In the genomic region with DNA sequence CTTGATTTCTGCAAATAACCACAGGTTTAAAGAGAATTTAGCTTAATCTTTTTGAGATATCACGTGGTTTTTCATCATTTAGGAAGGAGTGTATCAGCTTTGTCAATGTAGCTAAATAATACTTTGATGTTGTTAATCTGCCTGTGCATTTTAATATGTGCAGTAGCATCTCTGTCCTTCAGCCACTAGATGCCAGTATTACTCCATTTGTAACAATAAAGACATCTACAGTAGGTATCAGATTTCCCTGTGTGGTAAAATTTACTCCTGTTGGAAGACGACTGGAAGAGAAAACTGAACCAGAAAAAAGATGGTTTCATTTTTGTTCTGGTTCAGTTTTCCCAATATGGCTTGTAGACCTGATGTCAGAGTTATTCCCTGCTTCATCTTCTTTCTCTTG, we compare ENCODE assay signal across 12 mouse cellular contexts. TPM values are rescaled to one million over a fixed set of nuclear protein-coding genes. Genes with fewer than 3 reads are reported as not detected.
DNase-seq lines count a peak whose midpoint lies in the region; ATAC-seq lines count a peak whose summit lies in the region.
"Had no signal": no experiment of that assay in that cellular context is flagged by ENCODE, and none has a peak within 500 bp of the region (broad histone marks: within the 10 kb centered on the region; RNA-seq: fewer than 3 reads in every experiment).

No protein-coding gene starts in this region.

- ATAC-seq in frontal cortex, adult (ENCODE audit: low TSS enrichment), result peak; percentile 90
- 0 out of 2 replicates have a peak, but pooled peaks have one; percentile 48 for ATAC-seq in neural tube, embryonic 12.5 days (ENCODE audit: low FRiP score, low read depth)
- peak; percentile 64 for ATAC-seq in megakaryocyte progenitor cell, adult 5-6 weeks (replicated peaks; ENCODE audit: poor library complexity)

- H3K4me1 ChIP-seq in neural tube, embryonic 12.5 days, result no peaks in the 10 kb centered on the region
- H3K4me1 ChIP-seq: embryonic facial prominence, embryonic 12.5 days; heart, embryonic 15.5 days; liver, embryonic 15.5 days; stomach, embryonic 15.5 days had no signal

- peaks cover 30% of the 10 kb centered on the region for H3K36me3 ChIP-seq in neural tube, embryonic 12.5 days

- H3K9me3 ChIP-seq in neural tube, embryonic 12.5 days, result no peaks in the 10 kb centered on the region
- H3K9me3 ChIP-seq: embryonic facial prominence, embryonic 12.5 days; heart, embryonic 15.5 days; liver, embryonic 15.5 days; stomach, embryonic 15.5 days had no signal

- no peak overlapping the region for H3K27ac ChIP-seq in neural tube, embryonic 12.5 days
- H3K27ac ChIP-seq: embryonic facial prominence, embryonic 12.5 days; heart, embryonic 15.5 days; liver, embryonic 15.5 days; stomach, embryonic 15.5 days had no signal

- WGBS in neural tube, embryonic 12.5 days, result 54% methylated on average over 2 of the region's 2 CpGs

- intact Hi-C loops in heart, postnatal 10 days (cut with DNase I), result loop anchor here (1.0 to 10.0 kb wide), 3 partner anchors 332 to 899 kb away; partner anchors contain the start of gene Fbxl7

- no peaks in the 10 kb centered on the region for H3K27me3 ChIP-seq in neural tube, embryonic 12.5 days (replicated peaks)
- H3K27me3 ChIP-seq: embryonic facial prominence, embryonic 12.5 days; heart, embryonic 15.5 days; liver, embryonic 15.5 days; stomach, embryonic 15.5 days had no signal

- H3K4me2 ChIP-seq in neural tube, embryonic 12.5 days (replicated peaks), result no peak overlapping the region
- H3K4me2 ChIP-seq: embryonic facial prominence, embryonic 12.5 days; heart, embryonic 15.5 days; liver, embryonic 15.5 days; stomach, embryonic 15.5 days had no signal

- no peak overlapping the region for H3K4me3 ChIP-seq in neural tube, embryonic 12.5 days
- H3K4me3 ChIP-seq: embryonic facial prominence, embryonic 12.5 days; heart, embryonic 15.5 days; liver, embryonic 15.5 days; stomach, embryonic 15.5 days had no signal

- no peak for DNase-seq in frontal cortex, postnatal 36 days (ENCODE audit: low spot score in 2 of 2)
- DNase-seq in neural tube, embryonic 10.5 days (ENCODE audit: extremely low spot score, low spot score), result no peak
- DNase-seq in thymus, postnatal 10 days (ENCODE audit: low spot score in 2 of 2), result no peak
- no peak for DNase-seq in heart, postnatal 10 days
- no peak for DNase-seq in lung, adult 18-20 months

- no peak overlapping the region for H3K9ac ChIP-seq in neural tube, embryonic 12.5 days
- H3K9ac ChIP-seq: embryonic facial prominence, embryonic 12.5 days; heart, embryonic 15.5 days; liver, embryonic 15.5 days; stomach, embryonic 15.5 days had no signal

RNA-seq across cellular contexts. Expression of gene Zfp622, which starts 11.4 kb away (rescaled TPM):
- 41.7 and 44.9 TPM in 2 replicates for polyA plus RNA-seq in neural tube, embryonic 12.5 days (2016; fragmentation: Nextera tagmentation; extraction: Ambion mirVana)
- total RNA-seq in megakaryocyte progenitor cell, adult 5-6 weeks (2015), result 53.3 and 53.8 TPM in 2 replicates
- total RNA-seq in megakaryocyte progenitor cell, adult 5-6 weeks (2017), result 87.6 and 111 TPM in 2 replicates
- total RNA-seq in heart, postnatal 10 days (2021), result 10 to 100 TPM; 22.1 to 26.8 TPM
